Mouse (Mus musculus) cerebellum, adult 2 months (tissue): ENCODE measurements around the gene Srgap3.

Source experiments
- CTCF ChIP-seq: fragments of 200-500 bp; IDR thresholded peaks from 2 replicates; pipeline ENCODE4 v1.5.1; 2011; ENCODE audit warnings: low read depth, mild to moderate bottlenecking, control low read depth, low read length, moderate library complexity, borderline replicate concordance; ENCODE audit not compliant: insufficient read depth
- POLR2A ChIP-seq: fragments of 200-500 bp; IDR thresholded peaks from 2 replicates; pipeline ENCODE4 v1.6.1; 2011; ENCODE audit warnings: low read length, control low read depth, borderline replicate concordance; ENCODE audit not compliant: insufficient read depth

GRCm38 (mm10) chr6:112976136-112976535, 29.1 kb upstream of the Srgap3 start:
- TF ChIP-seq POLR2A (no peak), CTCF (no peak)
